Mouse (Mus musculus) forebrain, embryonic 16.5 days (tissue): ENCODE measurements around the gene Ubac2. TPM values are rescaled to one million over a fixed set of nuclear protein-coding genes. Genes with fewer than 3 reads are reported as not detected.

Experiments used
- ATAC-seq: fragments of 200-750 bp; cut with Nextera tagmentation; 2 replicates; pipeline ENCODE4 v1.8.0; 2017; ENCODE audit warnings: mild to moderate bottlenecking, moderate library complexity
- H3K27ac ChIP-seq: fragments of 300-500 bp; sonication (generic); 2 replicates; pipeline ENCODE4 v1.5.1; 2014; ENCODE audit warnings: low read length, control low read depth
- H3K27me3 ChIP-seq: fragments of 300-500 bp; sonication (generic); replicated peaks from 2 replicates; pipeline ENCODE4 v1.6.1; 2014; ENCODE audit warnings: low read length; ENCODE audit not compliant: control insufficient read depth, insufficient read depth
- H3K36me3 ChIP-seq: fragments of 300-500 bp; sonication (generic); 2 replicates; pipeline ENCODE4 v1.6.1; 2014; ENCODE audit not compliant: control insufficient read depth, insufficient read depth
- H3K4me1 ChIP-seq: fragments of 300-500 bp; sonication (generic); replicated peaks from 2 replicates; pipeline ENCODE4 v1.6.1; 2014; ENCODE audit warnings: low read length; ENCODE audit not compliant: control insufficient read depth, insufficient read depth
- H3K4me2 ChIP-seq: fragments of 300-500 bp; sonication (generic); 2 replicates; pipeline ENCODE4 v1.6.1; 2014; ENCODE audit warnings: mild to moderate bottlenecking, low read length, control low read depth
- H3K4me3 ChIP-seq: fragments of 300-500 bp; sonication (generic); replicated peaks from 2 replicates; pipeline ENCODE4 v1.5.1; 2014; ENCODE audit warnings: mild to moderate bottlenecking, low read length, control low read depth
- H3K9ac ChIP-seq: fragments of 300-500 bp; sonication (generic); replicated peaks from 2 replicates; pipeline ENCODE4 v1.6.1; 2014; ENCODE audit warnings: low read depth, low read length, control low read depth
- H3K9me3 ChIP-seq: fragments of 300-500 bp; sonication (generic); 2 replicates; pipeline ENCODE4 v1.6.1; 2016; ENCODE audit warnings: low read length; ENCODE audit not compliant: control insufficient read depth
- WGBS: fragments of 180-500 bp; shearing (Covaris S2); extraction: QIAGEN DNeasy Blood & Tissue Kit; methylation state at CpG from one replicate; pipeline ENCODE4 v1.1.7; 2014; 5-methylcytosine and 5-hydroxymethylcytosine counted together
- polyA plus RNA-seq: library from polyadenylated mRNA; unstranded; fragments of >200 nt; fragmentation: Nextera tagmentation; extraction: Ambion mirVana; gene quantifications from 2 replicates; pipeline ENCODE4 v1.2.1, GENCODE M21; 2015

The Ubac2 gene
- polyA plus RNA-seq, 1 experiment from 2014 or later: 51.0 TPM

- no peak for ATAC-seq
- Histone ChIP-seq H3K9ac (no peak overlapping the region), H3K36me3 (peaks cover 1% of the 10 kb centered on the region; the same call in 1 of the 2 replicates), H3K4me2 (no peak overlapping the region), H3K27ac (no peak overlapping the region), H3K4me1 (no peaks in the 10 kb centered on the region), H3K27me3 (no peaks in the 10 kb centered on the region), H3K9me3 (no peaks in the 10 kb centered on the region), H3K4me3 (no peak overlapping the region)
- WGBS: 90% methylated on average over 6 of the region's 6 CpGs
These were observed 38.1 kb downstream of the Ubac2 start for GRCm38 (mm10) chr14:121916311-121917094.

GRCm38 (mm10) chr14:121918266-121918665 lies 39.8 kb downstream of the Ubac2 start:
- ATAC-seq: no peak
- H3K9me3 ChIP-seq: no peaks in the 10 kb centered on the region
- H3K27me3 ChIP-seq: no peaks in the 10 kb centered on the region
- no peaks in the 10 kb centered on the region; the same call in 1 of the 2 replicates for H3K36me3 ChIP-seq
- no peaks in the 10 kb centered on the region for H3K4me1 ChIP-seq
- no peak overlapping the region for H3K27ac ChIP-seq
- 71% methylated on average over 3 of the region's 3 CpGs for WGBS
- no peak overlapping the region for H3K4me3 ChIP-seq
- no peak overlapping the region for H3K4me2 ChIP-seq
- no peak overlapping the region for H3K9ac ChIP-seq

- Histone ChIP-seq H3K9ac (no peak overlapping the region), H3K9me3 (no peaks in the 10 kb centered on the region), H3K27ac (no peak overlapping the region), H3K4me1 (0 out of 2 replicates have a peak, but pooled peaks cover under 1% of the 10 kb centered on the region), H3K36me3 (no peaks in the 10 kb centered on the region; the same call in 1 of the 2 replicates), H3K4me2 (no peak overlapping the region), H3K27me3 (no peaks in the 10 kb centered on the region), H3K4me3 (no peak overlapping the region)
- 29% methylated on average over 3 of the region's 3 CpGs for WGBS
- ATAC-seq: no peak
These were observed 41.3 kb downstream of the Ubac2 start for GRCm38 (mm10) chr14:121919752-121920151.

- Histone ChIP-seq H3K36me3 (no peaks in the 10 kb centered on the region; the same call in 1 of the 2 replicates), H3K9ac (no peak overlapping the region), H3K9me3 (no peaks in the 10 kb centered on the region), H3K4me2 (no peak overlapping the region), H3K27me3 (no peaks in the 10 kb centered on the region), H3K27ac (no peak overlapping the region), H3K4me3 (no peak overlapping the region), H3K4me1 (0 out of 2 replicates have a peak, but pooled peaks cover 4% of the 10 kb centered on the region)
- no peak for ATAC-seq
- WGBS: 77% methylated on average over 12 of the region's 12 CpGs
These were observed 42.2 kb downstream of the Ubac2 start for GRCm38 (mm10) chr14:121920511-121921124.

- no peaks in the 10 kb centered on the region; the same call in 1 of the 2 replicates for H3K36me3 ChIP-seq
- H3K4me1 ChIP-seq: 0 out of 2 replicates have a peak, but pooled peaks cover 4% of the 10 kb centered on the region
- WGBS: 90% methylated on average over 4 of the region's 4 CpGs
- H3K9ac ChIP-seq: no peak overlapping the region
- ATAC-seq: no peak
- no peak overlapping the region for H3K4me3 ChIP-seq
- H3K4me2 ChIP-seq: no peak overlapping the region
- H3K27ac ChIP-seq: no peak overlapping the region
- no peaks in the 10 kb centered on the region for H3K27me3 ChIP-seq
- no peaks in the 10 kb centered on the region for H3K9me3 ChIP-seq
These were observed 43.6 kb downstream of the Ubac2 start for GRCm38 (mm10) chr14:121922016-121922415.

- H3K27ac ChIP-seq: no peak overlapping the region
- no peak overlapping the region for H3K9ac ChIP-seq
- H3K36me3 ChIP-seq: no peaks in the 10 kb centered on the region; the same call in 1 of the 2 replicates
- 82% methylated on average over 4 of the region's 4 CpGs for WGBS
- ATAC-seq: no peak
- H3K9me3 ChIP-seq: no peaks in the 10 kb centered on the region
- no peak overlapping the region for H3K4me2 ChIP-seq
- H3K4me1 ChIP-seq: 0 out of 2 replicates have a peak, but pooled peaks cover 4% of the 10 kb centered on the region
- H3K27me3 ChIP-seq: no peaks in the 10 kb centered on the region
- H3K4me3 ChIP-seq: no peak overlapping the region
These were observed 44.3 kb downstream of the Ubac2 start for GRCm38 (mm10) chr14:121922731-121923130.

- WGBS: 81% methylated on average over 6 of the region's 6 CpGs
- no peak overlapping the region for H3K4me2 ChIP-seq
These were observed 46.5 kb downstream of the Ubac2 start for GRCm38 (mm10) chr14:121924876-121925275.

GRCm38 (mm10) chr14:121926901-121927300 lies 48.5 kb downstream of the Ubac2 start:
- Histone ChIP-seq H3K4me3 (no peak overlapping the region), H3K27ac (no peak overlapping the region), H3K9ac (no peak overlapping the region), H3K27me3 (no peaks in the 10 kb centered on the region), H3K9me3 (no peaks in the 10 kb centered on the region), H3K4me2 (no peak overlapping the region), H3K4me1 (0 out of 2 replicates have a peak, but pooled peaks cover 4% of the 10 kb centered on the region), H3K36me3 (no peaks in the 10 kb centered on the region)
- no peak for ATAC-seq
- WGBS: 83% methylated on average over 6 of the region's 6 CpGs

More at GRCm38 (mm10) chr14:121924876-121925275, 46.5 kb downstream of the Ubac2 start:
- Histone ChIP-seq H3K9ac (no peak overlapping the region), H3K27me3 (no peaks in the 10 kb centered on the region), H3K27ac (no peak overlapping the region), H3K9me3 (no peaks in the 10 kb centered on the region), H3K4me1 (0 out of 2 replicates have a peak, but pooled peaks cover 4% of the 10 kb centered on the region), H3K36me3 (no peaks in the 10 kb centered on the region), H3K4me3 (no peak overlapping the region)
- no peak for ATAC-seq

- Histone ChIP-seq H3K9ac (no peak overlapping the region), H3K4me2 (no peak overlapping the region), H3K4me3 (no peak overlapping the region), H3K27ac (no peak overlapping the region), H3K9me3 (no peaks in the 10 kb centered on the region), H3K36me3 (no peaks in the 10 kb centered on the region), H3K4me1 (0 out of 2 replicates have a peak, but pooled peaks cover 4% of the 10 kb centered on the region), H3K27me3 (no peaks in the 10 kb centered on the region)
- ATAC-seq: 0 out of 2 replicates have a peak, but pooled peaks have one; percentile 33
- 91% methylated on average over 8 of the region's 8 CpGs for WGBS
These were observed 49.0 kb downstream of the Ubac2 start for GRCm38 (mm10) chr14:121927451-121927850.
